Mouse (Mus musculus): ENCODE measurements at regions not wholly inside any gene's neighbourhood (a gene's known extent, or its start where the extent isn't known, plus 50 kb on each side); places are given as distances from the start of the nearest gene placed in this dataset.

- Histone ChIP-seq H3K9ac (ENCODE audit: low read depth, low read length) (no peak overlapping the region), H3K4me1 (ENCODE audit: control insufficient read depth, insufficient read depth, low read length) (peaks cover 17% of the 10 kb centered on the region), H3K27me3 (ENCODE audit: control insufficient read depth, insufficient read depth, low read length) (no peaks in the 10 kb centered on the region), H3K4me3 (ENCODE audit: insufficient read depth, low read depth, low read length) (no peak overlapping the region), H3K79me2 (ENCODE audit: control insufficient read depth, insufficient read depth, low read length) (no peaks in the 10 kb centered on the region), H3K27ac (replicated peaks; ENCODE audit: insufficient read depth, low read depth, low read length) (no peak overlapping the region), H3K36me3 (ENCODE audit: control insufficient read depth, insufficient read depth, low read length) (no peaks in the 10 kb centered on the region)
- TF ChIP-seq CTCF (IDR thresholded peaks at IDR 0.05; ENCODE audit: low read depth, low read length) (no peak), POLR2A (IDR thresholded peaks at IDR 0.05; ENCODE audit: extremely low read depth, insufficient read depth, low read length) (no peak)
- no peak for DNase-seq (ENCODE audit: extremely low read depth, low read depth, low spot score)
- WGBS, result 75% methylated on average over 8 of the region's 8 CpGs
Observed at GRCm38 (mm10) chr17:13659103-13659502, 101.2 kb upstream of the Afdn start.

GRCm38 (mm10) chr17:13659943-13660342 is 100.4 kb upstream of the Afdn start:
- DNase-seq (ENCODE audit: extremely low read depth, low read depth, low spot score), result no peak
- no peak for TF ChIP-seq POLR2A (IDR thresholded peaks at IDR 0.05; ENCODE audit: extremely low read depth, insufficient read depth, low read length)
- TF ChIP-seq CTCF (IDR thresholded peaks at IDR 0.05; ENCODE audit: low read depth, low read length), result no peak
- H3K4me1 ChIP-seq (ENCODE audit: control insufficient read depth, insufficient read depth, low read length), result peaks cover 17% of the 10 kb centered on the region
- H3K9ac ChIP-seq (ENCODE audit: low read depth, low read length), result no peak overlapping the region
- H3K36me3 ChIP-seq (ENCODE audit: control insufficient read depth, insufficient read depth, low read length), result no peaks in the 10 kb centered on the region
- H3K27ac ChIP-seq (replicated peaks; ENCODE audit: insufficient read depth, low read depth, low read length), result no peak overlapping the region
- H3K79me2 ChIP-seq (ENCODE audit: control insufficient read depth, insufficient read depth, low read length), result no peaks in the 10 kb centered on the region
- no peaks in the 10 kb centered on the region for H3K27me3 ChIP-seq (ENCODE audit: control insufficient read depth, insufficient read depth, low read length)
- WGBS, result 84% methylated on average over 4 of the region's 4 CpGs
- no peak overlapping the region for H3K4me3 ChIP-seq (ENCODE audit: insufficient read depth, low read depth, low read length)

GRCm38 (mm10) chr17:13661023-13661422 is 99.3 kb upstream of the Afdn start:
- no peak overlapping the region for H3K4me3 ChIP-seq (ENCODE audit: insufficient read depth, low read depth, low read length)
- H3K27ac ChIP-seq (replicated peaks; ENCODE audit: insufficient read depth, low read depth, low read length), result no peak overlapping the region
- DNase-seq (ENCODE audit: extremely low read depth, low read depth, low spot score), result peak; percentile 96
- H3K79me2 ChIP-seq (ENCODE audit: control insufficient read depth, insufficient read depth, low read length), result no peaks in the 10 kb centered on the region
- H3K36me3 ChIP-seq (ENCODE audit: control insufficient read depth, insufficient read depth, low read length), result no peaks in the 10 kb centered on the region
- no peak for TF ChIP-seq POLR2A (IDR thresholded peaks at IDR 0.05; ENCODE audit: extremely low read depth, insufficient read depth, low read length)
- no peak for TF ChIP-seq CTCF (IDR thresholded peaks at IDR 0.05; ENCODE audit: low read depth, low read length)
- H3K9ac ChIP-seq (ENCODE audit: low read depth, low read length), result no peak overlapping the region
- WGBS, result 22% methylated on average over 8 of the region's 8 CpGs
- no peaks in the 10 kb centered on the region for H3K27me3 ChIP-seq (ENCODE audit: control insufficient read depth, insufficient read depth, low read length)
- peaks cover 17% of the 10 kb centered on the region for H3K4me1 ChIP-seq (ENCODE audit: control insufficient read depth, insufficient read depth, low read length)

GRCm38 (mm10) chr17:13662152-13662551 is 98.2 kb upstream of the Afdn start:
- H3K4me3 ChIP-seq (ENCODE audit: insufficient read depth, low read depth, low read length), result no peak overlapping the region
- no peak overlapping the region for H3K9ac ChIP-seq (ENCODE audit: low read depth, low read length)
- no peak for TF ChIP-seq CTCF (IDR thresholded peaks at IDR 0.05; ENCODE audit: low read depth, low read length)
- no peak for TF ChIP-seq POLR2A (IDR thresholded peaks at IDR 0.05; ENCODE audit: extremely low read depth, insufficient read depth, low read length)
- H3K36me3 ChIP-seq (ENCODE audit: control insufficient read depth, insufficient read depth, low read length), result no peaks in the 10 kb centered on the region
- no peak overlapping the region for H3K27ac ChIP-seq (replicated peaks; ENCODE audit: insufficient read depth, low read depth, low read length)
- WGBS, result 85% methylated on average over 4 of the region's 4 CpGs
- DNase-seq (ENCODE audit: extremely low read depth, low read depth, low spot score), result no peak
- H3K27me3 ChIP-seq (ENCODE audit: control insufficient read depth, insufficient read depth, low read length), result no peaks in the 10 kb centered on the region
- peaks cover 14% of the 10 kb centered on the region for H3K4me1 ChIP-seq (ENCODE audit: control insufficient read depth, insufficient read depth, low read length)
- no peaks in the 10 kb centered on the region for H3K79me2 ChIP-seq (ENCODE audit: control insufficient read depth, insufficient read depth, low read length)

Measured in liver, adult 2 months (tissue).